Mouse (Mus musculus): ENCODE measurements at regions not wholly inside any gene's neighbourhood (a gene's known extent, or its start where the extent isn't known, plus 50 kb on each side); places are given as distances from the start of the nearest gene placed in this dataset.
A peak's percentile ranks its signal among the peaks of the same experiment; 100 is the strongest.

DNA sequence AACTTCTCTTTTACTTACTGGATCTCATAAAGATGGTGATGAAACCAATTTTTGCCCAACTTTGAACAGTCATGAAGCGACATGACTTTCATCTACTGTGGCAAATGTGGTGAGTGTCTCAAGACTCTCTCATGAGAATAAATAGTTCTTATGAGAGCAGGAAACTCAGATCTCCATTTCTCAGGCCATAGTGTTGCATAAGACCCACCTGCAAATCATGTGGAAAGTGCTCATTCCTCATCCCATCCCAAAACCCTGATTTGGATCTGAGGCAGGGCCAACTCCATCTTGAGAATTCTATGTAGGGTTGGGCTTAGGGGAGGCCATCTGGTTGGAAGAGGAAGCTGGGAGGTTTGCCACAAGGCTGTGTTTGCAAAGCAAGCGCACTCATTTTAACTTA, 92.5 kb upstream of the Galnt5 start:
- peak; percentile 82 for ATAC-seq (replicated peaks; ENCODE audit: poor library complexity, severe bottlenecking)

- ATAC-seq (replicated peaks; ENCODE audit: poor library complexity, severe bottlenecking), result no peak
Measured at GRCm38 (mm10) chr2:57906939-57907338, 90.7 kb upstream of the Galnt5 start.

DNA sequence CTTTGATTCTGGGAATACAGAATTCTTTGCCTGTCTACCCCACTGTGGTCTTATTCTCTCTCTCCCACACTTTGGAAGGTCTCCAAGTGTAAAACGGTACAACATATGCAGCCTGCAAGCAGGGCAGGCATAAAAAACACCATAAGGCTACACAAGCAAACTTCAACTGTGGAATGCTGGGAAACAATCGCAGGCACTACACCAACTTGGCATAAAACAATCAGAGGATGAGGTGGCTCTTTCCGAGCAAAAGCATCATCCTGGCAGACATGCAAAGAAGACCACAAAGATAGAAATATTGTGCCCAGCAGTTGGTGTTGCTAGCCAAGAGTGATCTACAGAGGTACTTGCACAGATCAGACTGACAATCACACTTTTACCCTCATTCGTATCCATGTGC, 88.0 kb upstream of the Galnt5 start:
- ATAC-seq (replicated peaks; ENCODE audit: poor library complexity, severe bottlenecking), result no peak

DNA sequence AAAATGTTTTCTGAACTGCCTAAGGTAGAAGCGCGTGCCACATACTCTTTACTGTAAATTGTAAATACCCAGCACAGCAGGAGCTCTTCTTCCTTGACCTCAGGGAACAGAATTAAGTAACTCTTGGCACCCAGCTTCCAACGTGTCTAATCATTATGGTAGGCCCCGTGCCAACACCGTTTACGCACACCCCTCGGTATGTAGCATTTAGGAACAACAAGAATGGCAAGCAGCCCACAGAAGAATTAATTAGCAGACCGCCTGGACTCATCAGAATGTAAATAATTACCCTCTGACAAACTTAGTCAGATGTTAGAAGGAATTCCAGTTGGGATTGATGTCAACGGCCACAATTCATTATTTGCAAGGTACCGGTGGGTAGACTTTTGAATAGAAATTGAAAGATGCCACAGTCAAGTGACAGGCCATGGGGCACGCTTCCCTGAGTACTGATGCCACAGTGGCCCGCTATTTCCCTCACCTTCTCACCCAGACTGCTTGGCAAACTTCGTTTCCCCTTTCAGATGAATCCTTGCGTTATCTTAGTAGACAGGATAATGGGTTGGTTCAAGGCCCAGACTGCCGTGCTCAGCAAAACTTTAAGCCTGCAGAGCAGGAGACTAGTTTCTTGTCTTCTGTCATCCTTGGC, 81.2 kb upstream of the Galnt5 start:
- ATAC-seq (replicated peaks; ENCODE audit: poor library complexity, severe bottlenecking), result no peak

DNA sequence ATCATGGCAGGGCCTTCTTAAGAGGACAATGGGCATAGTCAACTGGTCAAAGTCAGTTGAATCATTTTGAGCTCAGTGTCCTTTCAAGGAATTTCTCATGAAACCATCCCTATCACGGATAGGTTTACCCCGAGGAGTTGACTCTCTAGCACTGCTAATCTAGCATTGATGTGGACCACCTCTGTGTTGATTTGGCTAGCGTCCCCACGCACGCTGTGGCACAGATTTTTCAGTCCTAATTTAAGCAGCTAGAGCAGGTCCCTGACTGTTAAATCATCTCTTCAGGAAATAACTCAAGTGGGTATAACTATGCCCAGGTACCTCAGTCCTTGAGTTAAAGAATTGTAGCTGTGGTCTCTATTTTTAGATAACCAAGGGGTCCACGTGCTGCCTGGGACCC, 80.0 kb upstream of the Galnt5 start:
- no peak for ATAC-seq (replicated peaks; ENCODE audit: poor library complexity, severe bottlenecking)

- ATAC-seq (replicated peaks; ENCODE audit: poor library complexity, severe bottlenecking), result peak; percentile 70
Measured at GRCm38 (mm10) chr2:57919102-57919731, 78.5 kb upstream of the Galnt5 start.

DNA sequence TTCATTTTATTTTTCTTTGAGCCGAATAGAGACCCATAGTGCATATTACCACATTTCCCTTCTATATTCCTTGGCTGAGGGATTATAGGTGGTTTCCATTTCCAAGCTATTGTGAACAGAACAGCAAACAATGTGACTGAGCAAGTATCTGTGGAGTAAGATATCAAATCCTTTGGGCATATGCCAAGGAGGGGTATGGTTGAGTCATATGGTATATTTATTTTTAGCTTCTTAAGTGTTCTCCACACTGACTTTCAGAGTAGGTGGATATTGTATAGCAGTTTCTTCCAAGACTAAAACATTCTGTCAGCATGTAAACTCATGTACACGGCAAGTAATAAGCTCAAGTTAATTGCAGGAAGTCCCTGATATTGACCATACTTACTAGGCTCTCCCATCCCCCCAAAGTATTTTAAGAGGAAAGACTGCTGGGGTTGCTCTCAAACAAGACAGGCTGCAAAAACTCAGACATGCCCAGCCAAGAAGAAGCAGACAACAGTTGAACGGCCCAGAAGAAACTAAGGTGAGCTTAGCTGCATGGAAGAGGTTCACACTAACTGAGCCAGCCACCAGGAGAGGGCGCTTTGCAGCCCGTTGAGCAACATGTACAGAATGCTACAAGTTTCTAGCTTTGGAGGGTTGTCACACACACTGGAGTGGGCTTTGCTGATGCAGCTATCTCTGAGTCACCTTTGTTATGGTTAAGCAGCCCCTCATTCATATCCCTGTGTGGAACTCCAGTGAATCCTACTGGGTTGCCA, 63.4 kb upstream of the Galnt5 start:
- ATAC-seq (replicated peaks; ENCODE audit: poor library complexity, severe bottlenecking), result no peak
